Mouse (Mus musculus) G1E (cell line): ENCODE data around the gene Fbf1. TPM values are rescaled to one million over a fixed set of nuclear protein-coding genes. Genes with fewer than 3 reads are reported as not detected.

Source experiments
- ATAC-seq: 2 replicates; pipeline ENCODE4 v1.8.0; 2016; ENCODE audit warnings: mild to moderate bottlenecking; ENCODE audit not compliant: insufficient number of reproducible peaks, poor library complexity, low FRiP score, severe bottlenecking; ENCODE audit errors: extremely low read depth
- DNase-seq: peaks from one replicate; pipeline ENCODE4 v3.0.0; 2012; ENCODE audit warnings: low spot score
- H3K27me3 ChIP-seq: 2 replicates; pipeline ENCODE4 v1.6.1; 2012; ENCODE audit warnings: mild to moderate bottlenecking, low read length, inconsistent platforms; ENCODE audit not compliant: insufficient read depth
- H3K36me3 ChIP-seq: replicated peaks from 2 replicates; pipeline ENCODE3; 2012; ENCODE audit warnings: mild to moderate bottlenecking, inconsistent platforms
- H3K4me1 ChIP-seq: 2 replicates; pipeline ENCODE4 v1.6.1; 2012; ENCODE audit warnings: low read depth, low read length, inconsistent platforms, mixed read lengths; ENCODE audit not compliant: insufficient read depth
- H3K4me3 ChIP-seq: 2 replicates; pipeline ENCODE4 v1.5.1; 2012; ENCODE audit warnings: low read depth, mild to moderate bottlenecking, inconsistent platforms, low read length, moderate library complexity, mixed read lengths
- H3K9me3 ChIP-seq: replicated peaks from 2 replicates; pipeline ENCODE4 v1.6.1; 2012; ENCODE audit warnings: inconsistent platforms
- CTCF ChIP-seq: IDR thresholded peaks from 2 replicates; pipeline ENCODE4 v1.5.1; 2012; ENCODE audit warnings: low read depth, low read length, inconsistent platforms, mixed read lengths
- GATA1 ChIP-seq: IDR thresholded peaks from 2 replicates; pipeline ENCODE4 v1.6.1; 2012; ENCODE audit warnings: borderline replicate concordance, low read length, inconsistent platforms, mixed read lengths
- GATA2 ChIP-seq: IDR thresholded peaks from 2 replicates; pipeline ENCODE4 v1.6.1; 2012; ENCODE audit warnings: low read depth, low read length, inconsistent platforms, borderline replicate concordance
- POLR2AphosphoS5 ChIP-seq: IDR thresholded peaks from 2 replicates; pipeline ENCODE4 v1.6.1; 2012; ENCODE audit warnings: low read depth, low read length, inconsistent platforms; ENCODE audit not compliant: insufficient replicate concordance
- TAL1 ChIP-seq: conservative IDR thresholded peaks from 2 replicates; pipeline ENCODE4 v1.6.1; 2012; ENCODE audit warnings: low read depth, low read length, inconsistent platforms, mixed read lengths
- polyA plus RNA-seq: library from polyadenylated mRNA; stranded (reverse); fragments of >175 nt; gene quantifications from 2 replicates; pipeline ENCODE4 v1.2.3, GENCODE M21; 2012
- total RNA-seq, 2 experiments: library from RNA; stranded (forward) in 1 of 2; stranded (reverse) in 1 of 2; fragments of 200-1000 nt in 1 of 2; fragments of >200 nt in 1 of 2; fragmentation: Nextera tagmentation in 1 of 2; gene quantifications; 2 replicates each; pipeline ENCODE4 v1.2.3; 2014 to 2017

Gene Fbf1
- total and polyA plus RNA-seq, 3 experiments = 23.6 to 50.9 (median 35.9) TPM

DNA sequence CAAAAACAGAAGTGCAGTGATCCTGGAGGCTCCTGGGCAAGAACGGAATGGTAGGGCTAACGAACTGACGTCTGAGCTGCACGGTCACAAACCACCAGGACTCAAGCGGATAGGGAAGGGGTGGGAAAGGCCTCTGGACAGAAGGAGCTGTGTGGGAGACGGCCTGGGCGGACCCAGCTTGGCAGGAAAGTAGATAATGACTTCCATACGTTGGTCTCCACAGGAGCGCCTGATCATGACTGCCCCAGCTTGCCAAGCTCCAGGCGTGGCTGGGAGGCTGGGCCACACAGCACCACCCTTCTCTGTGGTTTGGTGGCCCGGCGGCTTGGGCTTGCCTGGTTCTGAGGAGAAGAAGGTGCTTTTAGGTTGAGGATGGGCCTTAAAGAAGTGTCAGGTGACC is 50.7 kb downstream of the Fbf1 start:
- Histone ChIP-seq H3K27me3 (peaks cover 16% of the 10 kb centered on the region; the same call in 1 of the 2 replicates), H3K4me3 (no peak overlapping the region), H3K4me1 (peaks cover 8% of the 10 kb centered on the region), H3K9me3 (no peaks in the 10 kb centered on the region), H3K36me3 (no peaks in the 10 kb centered on the region)
- DNase-seq (no peak), ATAC-seq (no peak)
- TF ChIP-seq GATA2 = no peak
- TF ChIP-seq POLR2AphosphoS5 = no peak
- TF ChIP-seq TAL1 = no peak
- TF ChIP-seq GATA1 = no peak
- TF ChIP-seq CTCF = no peak

DNA sequence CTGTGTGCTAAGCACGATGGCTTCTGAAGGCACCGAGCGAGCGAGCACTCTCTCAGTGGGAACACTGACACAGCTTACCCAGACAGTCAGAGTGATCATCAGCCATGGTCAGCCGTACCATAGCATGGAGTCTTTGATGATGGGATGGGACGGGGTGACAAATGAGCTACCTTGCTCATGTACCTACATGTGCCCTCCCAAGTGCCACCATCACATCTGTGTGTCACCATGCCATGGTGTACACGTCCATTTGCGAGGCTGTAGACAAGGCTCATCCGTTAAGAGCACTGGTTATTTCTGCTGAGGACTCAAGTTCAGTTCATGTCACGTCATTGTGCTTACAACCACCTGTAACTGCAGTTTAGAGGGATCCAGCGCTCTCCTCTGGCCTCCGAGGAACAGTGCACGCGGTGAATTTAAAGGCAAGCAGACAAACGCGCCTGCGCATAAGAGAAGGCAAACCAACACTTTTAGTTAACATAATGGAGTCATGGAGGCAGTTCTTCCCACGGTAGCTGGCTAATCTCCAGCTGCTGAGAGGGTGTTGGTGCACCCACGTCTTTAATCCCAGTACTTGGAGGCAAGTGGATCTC is 56.3 kb downstream of the Fbf1 start:
- TF ChIP-seq GATA2 (no peak), POLR2AphosphoS5 (no peak), TAL1 (no peak), CTCF (no peak)
- Histone ChIP-seq H3K27me3 (peaks cover 52% of the 10 kb centered on the region), H3K36me3 (no peaks in the 10 kb centered on the region), H3K4me1 (peaks cover 13% of the 10 kb centered on the region), H3K4me3 (no peak overlapping the region), H3K9me3 (peaks cover 29% of the 10 kb centered on the region)
- no peak for ATAC-seq
- DNase-seq = no peak

DNA sequence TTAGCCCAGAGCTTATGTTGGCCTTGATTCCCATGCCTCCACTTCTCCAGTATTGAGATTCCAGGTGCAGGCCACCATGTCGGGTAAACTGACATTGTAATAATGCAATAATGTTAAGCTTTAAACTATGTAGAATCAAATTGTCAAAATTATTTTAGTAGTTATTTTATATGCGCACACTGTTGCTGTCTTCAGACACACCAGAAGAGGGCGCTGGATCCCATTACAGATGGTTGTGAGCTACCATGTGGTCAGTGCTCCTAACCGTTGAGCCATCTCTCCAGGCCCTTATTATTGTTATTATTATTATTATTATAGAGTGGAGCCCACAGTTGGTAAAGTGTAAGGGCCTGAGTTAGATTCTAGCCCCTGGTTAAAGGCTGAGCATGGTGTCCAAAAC is 56.9 kb downstream of the Fbf1 start:
- Histone ChIP-seq H3K4me1 (peaks cover 19% of the 10 kb centered on the region), H3K27me3 (peaks cover 55% of the 10 kb centered on the region), H3K9me3 (peaks cover 29% of the 10 kb centered on the region), H3K4me3 (no peak overlapping the region), H3K36me3 (no peaks in the 10 kb centered on the region)
- DNase-seq (no peak), ATAC-seq (no peak)
- no peak for TF ChIP-seq GATA1
- TF ChIP-seq CTCF = no peak
- TF ChIP-seq GATA2 = no peak
- TF ChIP-seq TAL1 = no peak
- TF ChIP-seq POLR2AphosphoS5 = no peak

DNA sequence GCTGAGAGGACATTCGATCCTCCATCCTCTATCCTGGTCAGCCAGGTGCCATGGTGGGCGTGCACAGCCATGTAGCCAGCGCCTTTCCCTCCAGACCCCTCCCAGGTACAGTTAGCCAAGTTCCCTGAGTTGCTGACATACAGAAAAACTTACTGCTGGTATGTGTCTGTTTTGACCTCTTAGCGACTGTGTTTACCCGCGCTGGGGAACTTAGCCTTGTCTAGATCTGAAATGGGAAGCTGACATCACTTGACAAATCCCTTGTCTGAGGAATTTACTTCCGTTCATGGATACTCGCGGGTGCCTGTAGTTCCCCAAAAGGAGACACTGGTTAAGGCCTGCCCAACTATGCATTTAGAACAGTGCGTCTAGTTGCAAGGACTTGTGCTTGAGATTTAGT is 57.4 kb downstream of the Fbf1 start:
- no peak for ATAC-seq
- Histone ChIP-seq H3K9me3 (peaks cover 29% of the 10 kb centered on the region), H3K4me1 (peaks cover 24% of the 10 kb centered on the region), H3K36me3 (no peaks in the 10 kb centered on the region), H3K27me3 (peaks cover 57% of the 10 kb centered on the region), H3K4me3 (no peak overlapping the region)
- no peak for TF ChIP-seq TAL1
- no peak for TF ChIP-seq GATA1
- no peak for TF ChIP-seq POLR2AphosphoS5
- no peak for TF ChIP-seq CTCF
- TF ChIP-seq GATA2 = no peak
- no peak for DNase-seq

DNA sequence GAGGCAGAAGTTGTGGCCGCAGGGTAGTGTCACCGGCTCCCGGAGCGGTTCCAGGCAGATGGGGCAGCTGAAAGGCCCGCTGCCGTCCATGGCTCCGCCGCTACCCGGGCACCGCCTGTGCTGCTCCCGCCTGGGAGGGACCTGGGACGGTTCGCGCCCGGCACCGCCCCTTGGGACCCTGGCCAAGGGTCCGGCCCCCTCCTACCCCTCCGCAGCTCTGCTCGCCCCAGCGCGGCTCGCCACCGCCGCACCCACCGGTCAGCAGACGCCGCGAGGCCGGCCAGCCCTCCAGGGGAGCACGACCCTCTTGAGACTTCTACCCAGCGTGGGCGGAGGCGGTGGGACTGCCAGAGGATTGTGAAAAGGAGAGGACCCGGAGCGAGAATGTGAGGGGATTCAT is 57.8 kb downstream of the Fbf1 start:
- Histone ChIP-seq H3K27me3 (peaks cover 57% of the 10 kb centered on the region), H3K36me3 (no peaks in the 10 kb centered on the region), H3K4me3 (no peak overlapping the region; the same call in 1 of the 2 replicates), H3K4me1 (peaks cover 28% of the 10 kb centered on the region), H3K9me3 (peaks cover 29% of the 10 kb centered on the region)
- TF ChIP-seq TAL1 = no peak
- TF ChIP-seq CTCF = no peak
- no peak for TF ChIP-seq GATA1
- no peak for TF ChIP-seq GATA2
- no peak for TF ChIP-seq POLR2AphosphoS5
- no peak for DNase-seq
- no peak for ATAC-seq

DNA sequence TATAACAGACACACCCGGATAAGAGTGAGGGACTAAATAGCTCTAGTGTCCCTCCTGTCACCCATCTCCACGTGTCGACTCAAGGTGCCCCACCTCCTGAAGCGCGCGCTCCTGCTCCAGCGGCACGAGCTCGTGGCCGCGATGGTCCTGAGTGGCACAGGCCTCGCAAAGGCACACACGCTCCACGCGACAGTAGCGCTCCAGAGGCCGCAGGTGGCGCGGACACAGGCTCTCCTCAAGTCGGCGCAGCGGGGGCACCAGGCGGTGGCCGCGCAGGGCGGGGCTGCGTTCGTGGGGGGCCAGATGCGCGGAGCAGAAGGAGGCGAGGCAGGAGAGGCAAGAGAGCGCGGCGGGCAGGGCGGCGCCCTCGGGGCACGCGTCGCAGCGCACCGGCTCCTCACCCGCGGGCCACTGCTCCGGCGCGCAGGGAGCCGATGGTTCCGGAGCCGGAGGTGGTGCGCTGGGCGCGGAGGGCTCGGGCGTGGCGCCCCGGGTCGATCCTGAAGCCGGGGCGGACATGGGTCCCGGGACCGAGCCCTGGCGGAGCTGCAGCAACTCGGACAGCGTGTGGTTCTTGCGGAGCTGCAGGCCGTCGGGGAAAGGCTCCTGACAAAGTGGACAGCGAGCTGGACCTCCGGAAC is 58.4 kb downstream of the Fbf1 start:
- Histone ChIP-seq H3K9me3 (peaks cover 29% of the 10 kb centered on the region), H3K4me1 (peaks cover 34% of the 10 kb centered on the region), H3K4me3 (peak overlapping the region; percentile 15; the same call in 1 of the 2 replicates), H3K36me3 (no peaks in the 10 kb centered on the region), H3K27me3 (peaks cover 57% of the 10 kb centered on the region)
- ATAC-seq (no peak), DNase-seq (no peak)
- TF ChIP-seq POLR2AphosphoS5 (no peak), CTCF (no peak), GATA2 (no peak), GATA1 (no peak), TAL1 (no peak)
